8 mouse cellular contexts compared by ENCODE assay signal in genomic region chr5:105519096-105519975, GRCm38 (mm10). TPM values are rescaled to one million over a fixed set of nuclear protein-coding genes. Genes with fewer than 3 reads are reported as not detected.
DNase-seq lines count a peak whose midpoint lies in the region; ATAC-seq and TF ChIP-seq lines count a peak whose summit lies in the region.

Gene Lrrc8c, plus strand, starts transcription at chr5:105519388.

- H3K4me1 ChIP-seq in embryonic fibroblast, embryonic 13.5 days (ENCODE audit: control insufficient read depth, insufficient read depth, low read length): peaks cover 13% of the 10 kb centered on the region
- H3K4me1 ChIP-seq in heart, embryonic 10.5 days: peaks cover 62% of the 10 kb centered on the region
- peaks cover 27% of the 10 kb centered on the region for H3K4me1 ChIP-seq in kidney, embryonic 15.5 days
- peaks cover 29% of the 10 kb centered on the region for H3K4me1 ChIP-seq in liver, embryonic 11.5 days (replicated peaks; ENCODE audit: control insufficient read depth, insufficient read depth, low read length)

- TF ChIP-seq POLR2A in embryonic fibroblast, embryonic 13.5 days (IDR thresholded peaks at IDR 0.05; ENCODE audit: low read depth, low read length): peak; percentile 87
- peak; percentile 85 for TF ChIP-seq POLR2A in myocyte (IDR thresholded peaks at IDR 0.05; ENCODE audit: insufficient read length, low read depth)

- H3ac ChIP-seq in C2C12 (ENCODE audit: control insufficient read depth, insufficient read length, low read depth) (peak within 1 kb of the TSS; percentile 88), myocyte (ENCODE audit: control insufficient read depth, insufficient read length) (peak within 1 kb of the TSS; percentile 91)

- H3K79me2 ChIP-seq in C2C12 (ENCODE audit: control insufficient read depth, insufficient read depth): peaks cover 31% of the 10 kb centered on the region
- peaks cover 18% of the 10 kb centered on the region for H3K79me2 ChIP-seq in myocyte (ENCODE audit: control insufficient read depth, insufficient read depth)

- peak; percentile 90 for DNase-seq in brain, adult 2 months (ENCODE audit: low read depth, low spot score)
- peak; percentile 91 for DNase-seq in heart, embryonic 10.5 days (ENCODE audit: low spot score)
- DNase-seq in liver, embryonic 11.5 days (ENCODE audit: low spot score): peak; percentile 83
- peak; percentile 91 to 94 for DNase-seq in spleen, postnatal 4 days (ENCODE audit: low spot score in 2 of 2)

- H3K4me2 ChIP-seq in kidney, embryonic 15.5 days: peak within 1 kb of the TSS; percentile 94
- H3K4me2 ChIP-seq in liver, embryonic 11.5 days: peak within 1 kb of the TSS; percentile 87
- H3K4me2 ChIP-seq in myocyte (ENCODE audit: low read depth): peak within 1 kb of the TSS; percentile 96

- H3K79me3 ChIP-seq in C2C12 (ENCODE audit: low read depth): peaks cover 7% of the 10 kb centered on the region

- peak within 1 kb of the TSS; percentile 75 for H3K4me3 ChIP-seq in C2C12 (ENCODE audit: insufficient read depth, poor library complexity, severe bottlenecking)
- H3K4me3 ChIP-seq in embryonic fibroblast, embryonic 13.5 days (ENCODE audit: insufficient read depth, low read length): peak within 1 kb of the TSS; percentile 87
- H3K4me3 ChIP-seq in heart, embryonic 10.5 days: peak within 1 kb of the TSS; percentile 93
- H3K4me3 ChIP-seq in kidney, embryonic 15.5 days (replicated peaks): peak within 1 kb of the TSS; percentile 69
- peak within 1 kb of the TSS; percentile 88 for H3K4me3 ChIP-seq in liver, embryonic 11.5 days (ENCODE audit: low read depth, low read length)
- peak within 1 kb of the TSS; percentile 69 for H3K4me3 ChIP-seq in myocyte

- H3K27ac ChIP-seq in embryonic fibroblast, embryonic 13.5 days (ENCODE audit: insufficient read depth, low read length): peak within 1 kb of the TSS; percentile 38; the same call in 1 of the 2 replicates
- peak within 1 kb of the TSS; percentile 98 for H3K27ac ChIP-seq in heart, embryonic 10.5 days
- H3K27ac ChIP-seq in kidney, embryonic 15.5 days: peak within 1 kb of the TSS; percentile 80
- peak within 1 kb of the TSS; percentile 92 for H3K27ac ChIP-seq in liver, embryonic 11.5 days (ENCODE audit: low read depth, low read length)

- WGBS in heart, embryonic 10.5 days: under 1% methylated on average over 79 of the region's 93 CpGs
- under 1% methylated on average over 82 of the region's 93 CpGs for WGBS in kidney, embryonic 15.5 days
- under 1% methylated on average over 93 of the region's 93 CpGs for WGBS in liver, embryonic 11.5 days

- H3K36me3 ChIP-seq in C2C12 (ENCODE audit: control insufficient read depth, insufficient read depth) (peaks cover under 1% of the 10 kb centered on the region), myocyte (ENCODE audit: control insufficient read depth, insufficient read depth) (peaks cover under 1% of the 10 kb centered on the region)
- H3K36me3 ChIP-seq in heart, embryonic 10.5 days: peaks cover 7% of the 10 kb centered on the region; the same call in 1 of the 2 replicates
- no peaks in the 10 kb centered on the region for H3K36me3 ChIP-seq in kidney, embryonic 15.5 days
- peaks cover 6% of the 10 kb centered on the region; the same call in 1 of the 2 replicates for H3K36me3 ChIP-seq in liver, embryonic 11.5 days (ENCODE audit: control insufficient read depth, insufficient read depth, low read length)

- peak; percentile 96 for ATAC-seq in kidney, embryonic 15.5 days (replicated peaks; ENCODE audit: low FRiP score)
- peak; percentile 87 for ATAC-seq in liver, embryonic 11.5 days (replicated peaks; ENCODE audit: low FRiP score)

- H3K9ac ChIP-seq in kidney, embryonic 15.5 days: peak within 1 kb of the TSS; percentile 68
- H3K9ac ChIP-seq in liver, embryonic 11.5 days (ENCODE audit: low read depth, low read length): peak within 1 kb of the TSS; percentile 89

- TF ChIP-seq CTCF in C2C12 (IDR thresholded peaks at IDR 0.05; ENCODE audit: control insufficient read depth, insufficient read depth, insufficient read length): peak; percentile 96
- no peak for TF ChIP-seq CTCF in embryonic fibroblast, embryonic 13.5 days (IDR thresholded peaks at IDR 0.05; ENCODE audit: borderline replicate concordance, insufficient read depth, low read length)

- no peaks in the 10 kb centered on the region for H3K9me3 ChIP-seq in heart, embryonic 10.5 days
- H3K9me3 ChIP-seq in kidney, embryonic 15.5 days (replicated peaks): no peaks in the 10 kb centered on the region
- H3K9me3 ChIP-seq in liver, embryonic 11.5 days (ENCODE audit: control insufficient read depth, low read length): no peaks in the 10 kb centered on the region

- no peaks in the 10 kb centered on the region for H3K27me3 ChIP-seq in C2C12 (ENCODE audit: control insufficient read depth, insufficient read depth, insufficient read length)
- no peaks in the 10 kb centered on the region for H3K27me3 ChIP-seq in heart, embryonic 10.5 days (ENCODE audit: insufficient read depth, poor library complexity, severe bottlenecking)
- H3K27me3 ChIP-seq in kidney, embryonic 15.5 days: peaks cover 11% of the 10 kb centered on the region; the same call in 1 of the 2 replicates
- H3K27me3 ChIP-seq in liver, embryonic 11.5 days (replicated peaks; ENCODE audit: control insufficient read depth, insufficient read depth, low read length): no peaks in the 10 kb centered on the region
- no peaks in the 10 kb centered on the region for H3K27me3 ChIP-seq in myocyte (ENCODE audit: control insufficient read depth, insufficient read depth, insufficient read length)

TF ChIP-seq in C2C12, 6 proteins besides CTCF, POLR2A, EP300 and RAD21:
- TF ChIP-seq FOSL1 (IDR thresholded peaks at IDR 0.05; ENCODE audit: insufficient read depth, low read length, poor library complexity, severe bottlenecking) (no peak), CEBPB (IDR thresholded peaks at IDR 0.05; ENCODE audit: low read depth) (no peak), USF1 (IDR thresholded peaks at IDR 0.05; ENCODE audit: low read depth) (no peak), MAX (IDR thresholded peaks at IDR 0.05) (no peak), MYOD1 (IDR thresholded peaks at IDR 0.05; ENCODE audit: control insufficient read depth, insufficient read length, low read depth) (no peak), MYOG (IDR thresholded peaks at IDR 0.05; ENCODE audit: control insufficient read depth, extremely low read depth, insufficient read length) (no peak)

TF ChIP-seq in myocyte, 11 proteins besides CTCF, POLR2A, EP300 and RAD21:
- TF ChIP-seq MYOD1 (IDR thresholded peaks at IDR 0.05; ENCODE audit: control insufficient read depth in 1 of 3, insufficient read length in 2 of 3, low read depth in 2 of 3) (peak in 1 of 3 experiments; percentile 48), TCF12 (IDR thresholded peaks at IDR 0.05; ENCODE audit: insufficient read depth, poor library complexity, severe bottlenecking) (no peak), POLR2AphosphoS2 (IDR thresholded peaks at IDR 0.05; ENCODE audit: insufficient read length, low read depth) (peak; percentile 83)

RNA-seq across cellular contexts. Expression of gene Lrrc8c, which starts in this region (rescaled TPM):
- polyA plus RNA-seq in C2C12 (2012; fragmentation: generic; extraction: Trizol) (7.1 TPM), myocyte (2012; fragmentation: generic; extraction: Trizol) (7.9 TPM)
- 47.1 and 66.1 TPM in 2 replicates for polyA plus RNA-seq in embryonic fibroblast, embryonic 13.5 days (2011; ENCODE audit: insufficient read length, low read depth, missing spikeins)
- 26.0 and 26.7 TPM in 2 replicates for polyA plus RNA-seq in heart, embryonic 10.5 days (2016; fragmentation: Nextera tagmentation; extraction: Ambion mirVana)
- polyA plus RNA-seq in kidney, embryonic 15.5 days (2015; fragmentation: Nextera tagmentation; extraction: Ambion mirVana): 17.0 and 18.4 TPM in 2 replicates
- polyA plus RNA-seq in liver, embryonic 11.5 days (2014; fragmentation: Nextera tagmentation; extraction: Ambion mirVana): 30.4 and 33.8 TPM in 2 replicates

Comparison
In these comparisons a context has a peak if more than half of its experiments do, and no peak if none do; other contexts are left out.
1. Peak in every context shown above with its lines: DNase-seq, ATAC-seq, H3K4me3 ChIP-seq and H3K27ac ChIP-seq.
2. H3K27ac ChIP-seq: peak in every context shown above with its lines; median percentile 98 in heart, embryonic 10.5 days; 92 in liver, embryonic 11.5 days; 80 in kidney, embryonic 15.5 days; 38 in embryonic fibroblast, embryonic 13.5 days.